Mouse (Mus musculus) bone marrow macrophage, adult 2 months (primary cell): ENCODE measurements at regions not wholly inside any gene's neighbourhood (a gene's known extent, or its start where the extent isn't known, plus 50 kb on each side); places are given as distances from the start of the nearest gene placed in this dataset.

Experiments
- CTCF ChIP-seq: IDR thresholded peaks from 2 replicates; pipeline ENCODE4 v1.5.1; 2012; ENCODE audit warnings: low read depth, mild to moderate bottlenecking, low read length, moderate library complexity
- POLR2A ChIP-seq: IDR thresholded peaks from 2 replicates; pipeline ENCODE4 v1.6.1; 2012; ENCODE audit warnings: mild to moderate bottlenecking, low read depth, low read length, borderline replicate concordance

GRCm38 (mm10) chr15:5426641-5427040 lies 182.7 kb upstream of the Ptger4 start:
- TF ChIP-seq POLR2A (no peak), CTCF (no peak)
